Mouse (Mus musculus): ENCODE results near the gene Spg20. TPM values are rescaled to one million over a fixed set of nuclear protein-coding genes. Genes with fewer than 3 reads are reported as not detected.
A peak's percentile ranks its signal among the peaks of the same experiment; 100 is the strongest.

Gene Spg20
- 29.3 and 32.7 TPM in 2 replicates for polyA plus RNA-seq (2015; fragmentation: Nextera tagmentation; extraction: Ambion mirVana)

- Histone ChIP-seq H3K4me3 (peak within 1 kb of the TSS; percentile 83), H3K9me3 (replicated peaks) (no peaks in the 10 kb centered on the region), H3K4me2 (peak within 1 kb of the TSS; percentile 78), H3K27ac (peak within 1 kb of the TSS; percentile 94), H3K27me3 (no peaks in the 10 kb centered on the region), H3K36me3 (peaks cover 3% of the 10 kb centered on the region), H3K4me1 (replicated peaks) (peaks cover 33% of the 10 kb centered on the region), H3K9ac (peak within 1 kb of the TSS; percentile 95)
- peak; percentile 93 for ATAC-seq (replicated peaks; ENCODE audit: insufficient number of reproducible peaks, insufficient read depth, low FRiP score, low read depth)
- WGBS: 1% methylated on average over 52 of the region's 58 CpGs
These were observed at the start of gene Spg20 for GRCm38 (mm10) chr3:55111935-55112709. TSS of gene Spg20 (plus strand) at chr3:55112108.

DNA sequence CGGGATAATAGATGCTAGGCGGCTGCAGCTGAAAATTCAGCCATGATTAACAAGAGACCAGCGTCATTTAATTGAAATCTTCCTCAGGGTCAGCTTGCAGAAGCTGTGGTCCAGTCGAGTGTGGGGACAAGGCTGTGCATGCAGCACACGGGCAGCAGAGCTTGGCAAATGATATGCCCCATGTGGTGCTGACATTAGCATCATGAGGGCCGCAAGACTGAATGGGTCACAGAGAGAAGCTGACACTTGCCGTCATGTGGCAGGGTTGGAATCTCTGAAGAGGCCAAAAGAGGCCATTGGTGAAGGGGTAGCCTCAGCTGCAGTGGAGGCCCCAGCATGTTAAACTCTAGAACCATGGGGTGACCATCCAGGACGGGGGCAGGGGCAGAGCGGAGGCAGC lies 49.3 kb upstream of the Spg20 start:
- WGBS: 66% methylated on average over 9 of the region's 9 CpGs
- ATAC-seq (replicated peaks; ENCODE audit: insufficient number of reproducible peaks, insufficient read depth, low FRiP score, low read depth): no peak

GRCm38 (mm10) chr3:55064396-55064795 lies 47.5 kb upstream of the Spg20 start:
- no peak overlapping the region for H3K4me3 ChIP-seq
- H3K4me2 ChIP-seq: no peak overlapping the region
- H3K9ac ChIP-seq: no peak overlapping the region
- 5% methylated on average over 2 of the region's 2 CpGs for WGBS
- no peaks in the 10 kb centered on the region for H3K4me1 ChIP-seq (replicated peaks)
- H3K27me3 ChIP-seq: peaks cover 6% of the 10 kb centered on the region
- no peak; the same call in 1 of the 2 replicates for ATAC-seq (replicated peaks; ENCODE audit: insufficient number of reproducible peaks, insufficient read depth, low FRiP score, low read depth)
- H3K36me3 ChIP-seq: no peaks in the 10 kb centered on the region
- no peaks in the 10 kb centered on the region for H3K9me3 ChIP-seq (replicated peaks)
- no peak overlapping the region for H3K27ac ChIP-seq

More for the DNA sequence above, 49.3 kb upstream of the Spg20 start:
- Histone ChIP-seq H3K9ac (no peak overlapping the region), H3K27ac (no peak overlapping the region), H3K4me3 (no peak overlapping the region), H3K27me3 (peaks cover 6% of the 10 kb centered on the region), H3K36me3 (no peaks in the 10 kb centered on the region), H3K4me2 (no peak overlapping the region), H3K9me3 (replicated peaks) (no peaks in the 10 kb centered on the region), H3K4me1 (replicated peaks) (no peaks in the 10 kb centered on the region)

DNA sequence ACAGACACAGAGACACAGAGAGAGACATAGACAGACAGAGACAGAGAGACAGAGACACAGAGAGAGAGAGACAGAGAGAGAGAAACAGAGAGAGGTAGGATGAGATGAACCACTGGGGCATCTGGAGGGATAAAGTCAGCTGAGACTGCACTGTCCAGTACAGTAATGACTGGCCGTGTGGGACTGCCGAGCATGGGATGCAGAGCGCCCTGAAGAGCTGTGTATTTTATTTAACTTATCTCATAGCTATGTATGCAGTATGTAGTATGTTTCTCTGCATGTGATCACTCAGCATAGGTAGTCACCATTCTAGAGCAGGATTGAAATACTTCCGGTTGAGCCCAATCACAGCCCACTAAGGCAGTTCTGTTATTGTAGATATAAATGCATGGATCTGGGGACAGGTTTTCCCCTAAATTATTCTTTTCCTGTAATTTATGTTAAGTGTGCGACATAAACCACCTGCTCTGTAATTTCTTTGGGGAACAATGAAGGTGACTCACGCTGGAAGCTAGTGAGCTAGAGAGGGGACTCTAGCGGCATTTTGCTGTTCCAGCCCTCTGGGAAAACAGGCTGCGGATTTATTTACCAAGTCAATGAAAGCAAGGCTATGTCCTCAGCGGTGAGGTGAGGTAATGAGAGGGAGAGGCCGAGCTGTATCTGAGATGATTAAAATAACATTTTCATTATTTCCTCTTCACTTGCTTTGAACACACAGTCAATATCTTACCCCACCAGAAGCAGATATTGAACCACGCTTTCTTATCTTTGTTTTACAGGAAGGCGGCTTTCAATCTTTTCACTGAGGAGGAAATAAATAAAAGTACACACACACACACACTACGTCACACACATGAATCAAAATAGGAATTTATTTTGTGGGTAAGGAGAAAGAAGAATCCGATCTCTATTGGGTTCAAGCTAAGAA lies 45.9 kb upstream of the Spg20 start:
- ATAC-seq (replicated peaks; ENCODE audit: insufficient number of reproducible peaks, insufficient read depth, low FRiP score, low read depth): no peak
- Histone ChIP-seq H3K4me2 (no peak overlapping the region), H3K4me3 (no peak overlapping the region), H3K27ac (no peak overlapping the region), H3K27me3 (peaks cover 6% of the 10 kb centered on the region), H3K9ac (no peak overlapping the region), H3K9me3 (replicated peaks) (no peaks in the 10 kb centered on the region), H3K36me3 (no peaks in the 10 kb centered on the region), H3K4me1 (replicated peaks) (no peaks in the 10 kb centered on the region)
- WGBS: 54% methylated on average over 14 of the region's 14 CpGs

- WGBS: 58% methylated on average over 12 of the region's 12 CpGs
- Histone ChIP-seq H3K9me3 (replicated peaks) (no peaks in the 10 kb centered on the region), H3K4me3 (no peak overlapping the region), H3K4me2 (no peak overlapping the region), H3K9ac (no peak overlapping the region), H3K4me1 (replicated peaks) (no peaks in the 10 kb centered on the region), H3K27ac (no peak overlapping the region), H3K27me3 (peaks cover 6% of the 10 kb centered on the region), H3K36me3 (no peaks in the 10 kb centered on the region)
- no peak for ATAC-seq (replicated peaks; ENCODE audit: insufficient number of reproducible peaks, insufficient read depth, low FRiP score, low read depth)
These were observed 45.3 kb upstream of the Spg20 start for GRCm38 (mm10) chr3:55066666-55067023.

DNA sequence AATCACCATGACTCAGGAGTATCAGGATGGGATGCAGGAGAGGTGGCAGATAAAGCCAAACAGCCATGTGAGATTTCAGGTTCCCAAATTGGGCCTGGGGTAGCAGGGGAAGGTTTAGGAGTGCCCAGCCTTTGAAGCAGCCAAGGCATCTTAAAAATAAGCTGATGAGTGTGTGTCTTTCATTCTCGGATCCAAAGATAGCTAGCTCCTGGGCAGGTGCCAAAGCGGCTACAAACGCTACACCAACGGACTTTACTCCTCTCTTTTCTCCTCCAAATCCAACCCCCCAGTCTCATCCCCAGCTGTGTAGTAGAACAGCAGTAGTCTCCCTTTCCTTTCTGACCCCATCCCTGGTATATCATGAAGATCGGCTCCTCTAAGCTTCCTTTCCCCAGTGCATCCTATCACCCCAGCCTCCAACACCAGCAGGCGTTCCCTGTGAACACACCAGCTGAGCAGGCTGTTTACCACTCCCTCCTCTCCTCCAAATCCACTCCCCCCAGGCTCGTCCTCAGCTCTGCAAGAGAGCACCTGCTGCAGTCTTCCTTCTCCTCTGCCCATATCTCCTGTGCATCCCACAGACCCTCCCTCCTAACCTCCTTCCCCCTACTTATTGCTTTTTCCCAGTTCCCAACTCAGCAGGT lies 44.0 kb upstream of the Spg20 start:
- H3K27me3 ChIP-seq: peaks cover 6% of the 10 kb centered on the region
- no peaks in the 10 kb centered on the region for H3K4me1 ChIP-seq (replicated peaks)
- H3K4me3 ChIP-seq: no peak overlapping the region
- H3K9ac ChIP-seq: no peak overlapping the region
- no peaks in the 10 kb centered on the region for H3K36me3 ChIP-seq
- no peaks in the 10 kb centered on the region for H3K9me3 ChIP-seq (replicated peaks)
- no peak overlapping the region for H3K27ac ChIP-seq
- H3K4me2 ChIP-seq: no peak overlapping the region
- 22% methylated on average over 7 of the region's 7 CpGs for WGBS
- no peak for ATAC-seq (replicated peaks; ENCODE audit: insufficient number of reproducible peaks, insufficient read depth, low FRiP score, low read depth)

DNA sequence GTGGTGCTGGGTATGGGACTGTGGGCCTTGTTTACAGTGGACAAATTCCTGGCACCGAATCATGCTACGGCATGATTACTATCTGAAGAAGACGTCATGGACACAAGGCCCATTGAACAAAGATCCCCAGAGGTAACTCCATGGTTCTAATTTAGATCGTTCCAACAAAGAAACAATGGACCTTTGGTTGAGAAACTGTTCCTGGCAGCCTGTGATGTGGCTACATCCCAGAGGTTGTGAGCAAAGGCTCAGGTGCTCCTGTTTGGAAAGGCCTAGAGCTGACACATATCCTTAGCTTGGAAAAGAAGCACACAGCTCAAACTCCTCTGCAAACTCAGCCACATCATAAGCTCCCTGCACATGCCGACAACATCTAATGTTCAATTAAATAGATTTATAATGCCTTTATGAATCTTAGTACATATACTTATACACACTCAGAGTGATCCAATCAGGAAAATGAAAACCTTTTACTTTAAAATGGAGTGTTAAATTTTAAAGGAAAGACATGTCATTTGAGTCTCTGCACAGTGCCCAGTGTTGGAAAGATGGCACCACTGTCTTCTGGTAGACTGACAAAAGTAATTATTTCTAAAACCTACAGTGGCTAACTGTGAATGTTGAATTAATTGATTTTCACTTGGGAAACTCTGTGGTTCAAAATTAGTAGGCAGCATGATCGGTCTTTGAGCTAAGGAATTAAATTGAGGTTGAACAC lies 37.2 kb upstream of the Spg20 start:
- WGBS: 80% methylated on average over 6 of the region's 6 CpGs
- no peak overlapping the region for H3K4me3 ChIP-seq
- no peaks in the 10 kb centered on the region for H3K9me3 ChIP-seq (replicated peaks)
- no peak overlapping the region for H3K4me2 ChIP-seq
- 0 out of 2 replicates have a peak, but pooled peaks cover 3% of the 10 kb centered on the region for H3K4me1 ChIP-seq (replicated peaks)
- H3K27me3 ChIP-seq: no peaks in the 10 kb centered on the region
- no peak overlapping the region for H3K9ac ChIP-seq
- H3K36me3 ChIP-seq: no peaks in the 10 kb centered on the region
- ATAC-seq (replicated peaks; ENCODE audit: insufficient number of reproducible peaks, insufficient read depth, low FRiP score, low read depth): no peak
- H3K27ac ChIP-seq: no peak overlapping the region

- no peak for ATAC-seq (replicated peaks; ENCODE audit: insufficient number of reproducible peaks, insufficient read depth, low FRiP score, low read depth)
- Histone ChIP-seq H3K4me2 (no peak overlapping the region), H3K9me3 (replicated peaks) (no peaks in the 10 kb centered on the region), H3K9ac (no peak overlapping the region), H3K27me3 (no peaks in the 10 kb centered on the region), H3K27ac (no peak overlapping the region), H3K4me1 (replicated peaks) (0 out of 2 replicates have a peak, but pooled peaks cover 3% of the 10 kb centered on the region), H3K4me3 (no peak overlapping the region), H3K36me3 (no peaks in the 10 kb centered on the region)
- WGBS: 75% methylated on average over 3 of the region's 3 CpGs
These were observed 36.6 kb upstream of the Spg20 start for GRCm38 (mm10) chr3:55075294-55075648.

DNA sequence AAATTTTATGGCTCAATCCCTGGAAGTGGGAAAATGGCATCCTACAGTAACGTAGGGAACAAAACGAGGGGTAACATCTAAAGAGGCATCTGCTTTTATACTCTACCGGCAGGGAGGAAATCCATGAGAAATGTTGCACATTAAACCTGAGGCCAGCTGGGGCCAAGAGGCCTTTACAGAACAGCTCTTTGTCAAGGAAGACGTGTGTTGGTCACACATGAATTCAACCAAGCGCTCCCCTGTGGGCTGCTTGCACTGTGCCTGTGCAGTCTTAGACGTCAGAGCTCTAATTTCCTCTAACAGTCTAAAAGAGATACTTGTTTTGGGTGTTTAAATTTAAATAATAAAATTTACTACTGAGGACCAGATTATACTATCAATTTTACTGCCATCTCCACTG lies 33.7 kb upstream of the Spg20 start:
- H3K27me3 ChIP-seq: no peaks in the 10 kb centered on the region
- no peak overlapping the region for H3K4me2 ChIP-seq
- 0 out of 2 replicates have a peak, but pooled peaks cover 3% of the 10 kb centered on the region for H3K4me1 ChIP-seq (replicated peaks)
- H3K4me3 ChIP-seq: no peak overlapping the region
- WGBS: 57% methylated on average over 6 of the region's 6 CpGs
- H3K9me3 ChIP-seq (replicated peaks): no peaks in the 10 kb centered on the region
- H3K9ac ChIP-seq: no peak overlapping the region
- no peaks in the 10 kb centered on the region for H3K36me3 ChIP-seq
- ATAC-seq (replicated peaks; ENCODE audit: insufficient number of reproducible peaks, insufficient read depth, low FRiP score, low read depth): no peak
- H3K27ac ChIP-seq: no peak overlapping the region

- H3K9me3 ChIP-seq (replicated peaks): no peaks in the 10 kb centered on the region
- 57% methylated on average over 8 of the region's 8 CpGs for WGBS
- H3K27me3 ChIP-seq: no peaks in the 10 kb centered on the region
- no peak for ATAC-seq (replicated peaks; ENCODE audit: insufficient number of reproducible peaks, insufficient read depth, low FRiP score, low read depth)
- 0 out of 2 replicates have a peak, but pooled peaks cover 3% of the 10 kb centered on the region for H3K4me1 ChIP-seq (replicated peaks)
- no peak overlapping the region for H3K4me2 ChIP-seq
- H3K27ac ChIP-seq: no peak overlapping the region
- no peaks in the 10 kb centered on the region for H3K36me3 ChIP-seq
- H3K4me3 ChIP-seq: no peak overlapping the region
- H3K9ac ChIP-seq: no peak overlapping the region
These were observed 32.3 kb upstream of the Spg20 start for GRCm38 (mm10) chr3:55079619-55080018.

All from heart, embryonic 15.5 days (tissue).